Mouse (Mus musculus): ENCODE results near the gene Snx1. TPM values are rescaled to one million over a fixed set of nuclear protein-coding genes. Genes with fewer than 3 reads are reported as not detected.
A peak's percentile ranks its signal among the peaks of the same experiment; 100 is the strongest.

Snx1 gene
- total and polyA plus RNA-seq, 3 experiments = 86.4 to 186 (median 110) TPM

DNA sequence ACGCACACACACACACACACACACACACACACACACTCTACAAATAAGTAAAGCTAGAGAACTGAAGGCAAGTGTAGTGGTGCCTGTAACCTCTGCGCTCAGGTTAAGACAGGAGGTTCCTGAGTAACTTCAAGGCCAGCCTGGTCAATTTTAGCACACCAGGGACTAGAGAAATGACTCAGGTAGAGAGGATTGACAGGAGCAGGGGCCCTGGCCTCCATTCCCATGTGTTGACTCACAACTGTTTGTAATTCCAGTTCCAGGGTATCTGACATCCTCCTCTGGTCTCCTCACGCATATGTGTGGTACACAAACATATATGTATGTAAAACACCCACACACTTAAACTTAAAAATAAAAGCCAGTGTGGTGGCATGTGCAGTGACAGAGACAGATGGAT, 62.9 kb downstream of the Snx1 start:
- peaks cover 10 to 46% of the 10 kb centered on the region in 2 experiments; a peak in 3 of 4 replicates for H3K4me1 ChIP-seq (ENCODE audit: control insufficient read depth in 1 of 2, insufficient read depth in 2 of 2)
- H3K9ac ChIP-seq (ENCODE audit: insufficient read depth, low read depth) = no peak overlapping the region
- no peak overlapping the region for H3K27ac ChIP-seq (ENCODE audit: insufficient read depth, low read depth)
- in situ Hi-C loops (cut with MboI; ENCODE audit: low pct_ligation_motif_present, low pct_unique_long_range_greater_than_20kb, low sequenced_read_pairs) (no loop called here), dilution Hi-C loops (cut with MboI; ENCODE audit: extremely low pct_ligation_motif_present, extremely low pct_unique_long_range_greater_than_20kb, low sequenced_read_pairs) (no loop called here)
- H3K36me3 ChIP-seq (replicated peaks in 1 of 2; ENCODE audit: control insufficient read depth in 1 of 2, insufficient read depth in 1 of 2, low read length in 1 of 2) = peaks cover 44 to 53% of the 10 kb centered on the region in 2 experiments
- peaks cover 19% of the 10 kb centered on the region for H3K79me2 ChIP-seq (replicated peaks; ENCODE audit: control insufficient read depth, extremely low read depth, insufficient read depth, poor library complexity, severe bottlenecking)
- DNase-seq (ENCODE audit: extremely low read depth) = no peak
- H3K9me3 ChIP-seq (replicated peaks; ENCODE audit: low read length) = no peaks in the 10 kb centered on the region
- no peak overlapping the region for H3K4me2 ChIP-seq (ENCODE audit: insufficient read depth, low read depth, poor library complexity, severe bottlenecking)
- no peaks in the 10 kb centered on the region for H3K27me3 ChIP-seq (replicated peaks)
- no peak overlapping the region for H3K4me3 ChIP-seq (replicated peaks in 1 of 3; ENCODE audit: low read depth in 2 of 3, low read length in 2 of 3, poor library complexity in 1 of 3)
- peak; percentile 45 for TF ChIP-seq BHLHE40 (IDR thresholded peaks at IDR 0.05; ENCODE audit: low read depth, low read length)
- no peak for TF ChIP-seq USF2 (conservative IDR thresholded peaks at IDR 0.05; ENCODE audit: low read depth, low read length)

DNA sequence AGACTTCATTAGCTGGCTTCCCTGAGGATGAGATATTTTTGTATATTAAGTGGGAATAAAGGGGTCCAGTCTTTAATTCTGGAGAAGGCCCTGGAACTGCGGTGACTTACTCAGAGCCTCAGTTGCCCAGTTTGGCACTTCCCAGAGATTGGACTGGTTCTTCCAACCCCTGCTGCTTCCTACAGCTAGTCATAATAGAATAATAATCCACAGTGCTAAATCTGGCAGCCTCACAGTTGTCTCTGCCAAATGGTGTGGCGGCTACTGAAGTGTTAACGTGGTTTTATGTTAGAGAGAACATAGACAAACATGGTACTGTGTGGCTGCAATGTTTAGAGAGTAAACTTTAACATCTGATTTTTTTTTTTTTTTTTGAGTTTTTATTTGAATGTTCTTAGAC, 64.7 kb downstream of the Snx1 start:
- H3K4me3 ChIP-seq (replicated peaks in 1 of 3; ENCODE audit: low read depth in 2 of 3, low read length in 2 of 3, poor library complexity in 1 of 3) = peak overlapping the region in 1 of 3 experiments; percentile 72
- in situ Hi-C loops (cut with MboI; ENCODE audit: low pct_ligation_motif_present, low pct_unique_long_range_greater_than_20kb, low sequenced_read_pairs) (no loop called here), dilution Hi-C loops (cut with MboI; ENCODE audit: extremely low pct_ligation_motif_present, extremely low pct_unique_long_range_greater_than_20kb, low sequenced_read_pairs) (no loop called here)
- H3K9ac ChIP-seq (ENCODE audit: insufficient read depth, low read depth) = peak overlapping the region; percentile 40; the same call in 1 of the 2 replicates
- H3K27ac ChIP-seq (ENCODE audit: insufficient read depth, low read depth) = no peak overlapping the region
- H3K4me2 ChIP-seq (ENCODE audit: insufficient read depth, low read depth, poor library complexity, severe bottlenecking) = peak overlapping the region; percentile 96
- peaks cover 3 to 34% of the 10 kb centered on the region in 2 experiments; a peak in 3 of 4 replicates for H3K4me1 ChIP-seq (ENCODE audit: control insufficient read depth in 1 of 2, insufficient read depth in 2 of 2)
- peaks cover 19% of the 10 kb centered on the region for H3K79me2 ChIP-seq (replicated peaks; ENCODE audit: control insufficient read depth, extremely low read depth, insufficient read depth, poor library complexity, severe bottlenecking)
- H3K36me3 ChIP-seq (replicated peaks in 1 of 2; ENCODE audit: control insufficient read depth in 1 of 2, insufficient read depth in 1 of 2, low read length in 1 of 2) = peaks cover 36 to 45% of the 10 kb centered on the region in 2 experiments
- TF ChIP-seq ZKSCAN1 (IDR thresholded peaks at IDR 0.05; ENCODE audit: borderline replicate concordance, low read depth, low read length) = no peak
- TF ChIP-seq RCOR1 (conservative IDR thresholded peaks at IDR 0.05; ENCODE audit: low read depth, low read length) = no peak
- no peak for TF ChIP-seq ZMIZ1 (IDR thresholded peaks at IDR 0.05; ENCODE audit: low read depth, low read length)
- TF ChIP-seq USF1 (IDR thresholded peaks at IDR 0.05; ENCODE audit: low read depth, low read length) = no peak
- no peak for TF ChIP-seq MXI1 (IDR thresholded peaks at IDR 0.05; ENCODE audit: low read depth, low read length)
- no peak for TF ChIP-seq ELF1 (IDR thresholded peaks at IDR 0.05; ENCODE audit: low read depth, low read length)
- TF ChIP-seq UBTF (IDR thresholded peaks at IDR 0.05; ENCODE audit: low read depth, low read length) = no peak
- TF ChIP-seq SMC3 (IDR thresholded peaks at IDR 0.05; ENCODE audit: low read depth, low read length) = no peak
- no peak for TF ChIP-seq POLR2AphosphoS2 (IDR thresholded peaks at IDR 0.05; ENCODE audit: low read depth, low read length)
- TF ChIP-seq USF2 (conservative IDR thresholded peaks at IDR 0.05; ENCODE audit: low read depth, low read length) = no peak
- TF ChIP-seq MAFK (IDR thresholded peaks at IDR 0.05; ENCODE audit: insufficient replicate concordance, low read length) = no peak
- no peak for TF ChIP-seq MAZ (IDR thresholded peaks at IDR 0.05; ENCODE audit: low read depth, low read length)
- no peak for TF ChIP-seq NRF1 (IDR thresholded peaks at IDR 0.05; ENCODE audit: low read depth, low read length)
- TF ChIP-seq PAX5 (IDR thresholded peaks at IDR 0.05; ENCODE audit: low read length) = no peak
- no peaks in the 10 kb centered on the region for H3K27me3 ChIP-seq (replicated peaks)
- H3K9me3 ChIP-seq (replicated peaks; ENCODE audit: low read length) = no peaks in the 10 kb centered on the region
- no peak for DNase-seq (ENCODE audit: extremely low read depth)

All from CH12.LX (cell line).